Mouse (Mus musculus) MEL (cell line): ENCODE measurements at regions not wholly inside any gene's neighbourhood (a gene's known extent, or its start where the extent isn't known, plus 50 kb on each side); places are given as distances from the start of the nearest gene placed in this dataset.

Source experiments
- CHD2 ChIP-seq: IDR thresholded peaks from 2 replicates; pipeline ENCODE4 v1.6.1; 2011; ENCODE audit warnings: low read length, improper control_type of control experiment
- CTCF ChIP-seq, 3 experiments: IDR thresholded peaks in 2 of 3; conservative IDR thresholded peaks in 1 of 3; 2 replicates each; pipeline ENCODE4 v1.5.1; 2011 to 2012; ENCODE audit warnings: low read length in 3 of 3, low read depth in 2 of 3, mild to moderate bottlenecking in 2 of 3, improper control_type of control experiment in 1 of 3, inconsistent platforms in 1 of 3, mixed read lengths in 1 of 3, moderate library complexity in 1 of 3; ENCODE audit not compliant: control insufficient read depth in 1 of 3, insufficient read depth in 1 of 3, poor library complexity in 1 of 3, severe bottlenecking in 1 of 3
- E2F4 ChIP-seq: IDR thresholded peaks from 2 replicates; pipeline ENCODE4 v1.6.1; 2011; ENCODE audit warnings: low read depth, low read length, improper control_type of control experiment, borderline replicate concordance
- EP300 ChIP-seq, 2 experiments: IDR thresholded peaks; 2 replicates each; pipeline ENCODE4 v1.6.1; 2011; ENCODE audit warnings: improper control_type of control experiment in 2 of 2, low read length in 2 of 2, low read depth in 1 of 2, mild to moderate bottlenecking in 1 of 2
- POLR2AphosphoS2 ChIP-seq: IDR thresholded peaks from 2 replicates; pipeline ENCODE4 v1.6.1; 2011; ENCODE audit warnings: low read length, improper control_type of control experiment
- SMC3 ChIP-seq: IDR thresholded peaks from 2 replicates; pipeline ENCODE4 v1.6.1; 2011; ENCODE audit warnings: low read depth, low read length, improper control_type of control experiment

DNA sequence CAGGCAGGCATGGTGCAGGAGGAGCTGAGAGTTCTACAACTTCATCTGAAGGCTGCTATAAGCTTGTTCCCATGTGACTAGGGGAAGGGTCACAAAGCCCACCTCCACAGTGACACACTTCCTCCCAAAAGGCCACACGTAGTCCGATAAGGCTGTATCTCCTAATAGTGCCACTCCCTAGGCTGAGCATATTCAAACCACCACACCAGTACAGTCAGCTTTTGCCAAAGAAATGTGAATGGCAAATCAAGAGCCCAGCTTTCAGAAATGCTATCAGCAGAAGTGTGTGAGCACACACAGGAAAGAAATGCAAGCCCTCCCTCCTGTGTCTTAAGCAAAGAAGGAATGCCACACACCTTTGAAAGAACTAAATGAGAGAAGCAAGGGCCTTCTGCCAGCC, 80.4 kb upstream of the Ankrd28 start:
- no peak for TF ChIP-seq CTCF (IDR thresholded peaks at IDR 0.05 in 2 of 3, conservative IDR thresholded peaks at IDR 0.05 in 1 of 3; ENCODE audit: control insufficient read depth in 1 of 3, insufficient read depth in 1 of 3, low read depth in 2 of 3, low read length in 3 of 3, poor library complexity in 1 of 3, severe bottlenecking in 1 of 3)
- no peak for TF ChIP-seq EP300 (IDR thresholded peaks at IDR 0.05; ENCODE audit: low read depth in 1 of 2, low read length in 2 of 2)
- TF ChIP-seq E2F4 = no peak
- no peak for TF ChIP-seq POLR2AphosphoS2
- no peak for TF ChIP-seq CHD2
- no peak for TF ChIP-seq SMC3
